Mouse (Mus musculus): Measurements from ENCODE around the gene Cnksr3.

The Cnksr3 gene

DNA sequence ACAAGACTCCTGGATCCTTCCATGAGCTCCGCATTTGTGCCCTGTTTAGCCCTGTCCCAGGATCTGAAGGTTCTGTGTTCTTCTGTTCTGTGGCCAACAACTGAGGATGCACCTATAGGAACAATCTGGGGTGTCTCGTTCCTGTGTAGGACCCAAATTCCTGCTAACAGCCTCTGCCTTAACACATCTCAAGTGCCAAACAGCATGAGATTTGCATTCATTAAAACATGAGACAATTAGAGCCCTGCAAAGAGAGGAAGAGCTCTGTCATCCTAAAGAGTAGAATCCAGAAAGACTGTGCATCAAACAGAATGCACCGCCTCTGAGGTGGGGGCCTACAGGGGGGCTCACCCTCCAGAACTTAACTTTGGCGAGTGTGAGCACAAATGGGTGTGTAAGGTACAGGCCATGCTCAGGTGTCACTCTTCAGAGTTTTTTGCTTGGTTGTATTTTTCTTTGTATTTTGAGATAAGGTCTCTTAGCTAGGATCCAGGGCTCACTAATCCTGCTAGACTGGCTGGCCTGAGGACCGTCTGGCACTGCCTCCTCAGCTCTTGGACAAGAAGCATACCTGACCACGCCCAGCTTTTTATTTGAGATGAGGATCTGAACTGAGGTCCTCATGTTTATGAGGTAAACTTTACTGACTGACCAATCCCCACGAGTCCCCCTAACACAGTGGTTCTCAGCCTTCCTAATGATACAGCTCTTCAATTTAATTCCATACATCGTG lies 15.2 kb downstream of the Cnksr3 start:
- no peak for DNase-seq (ENCODE audit: low read depth in 2 of 2, low spot score in 2 of 2)

DNA sequence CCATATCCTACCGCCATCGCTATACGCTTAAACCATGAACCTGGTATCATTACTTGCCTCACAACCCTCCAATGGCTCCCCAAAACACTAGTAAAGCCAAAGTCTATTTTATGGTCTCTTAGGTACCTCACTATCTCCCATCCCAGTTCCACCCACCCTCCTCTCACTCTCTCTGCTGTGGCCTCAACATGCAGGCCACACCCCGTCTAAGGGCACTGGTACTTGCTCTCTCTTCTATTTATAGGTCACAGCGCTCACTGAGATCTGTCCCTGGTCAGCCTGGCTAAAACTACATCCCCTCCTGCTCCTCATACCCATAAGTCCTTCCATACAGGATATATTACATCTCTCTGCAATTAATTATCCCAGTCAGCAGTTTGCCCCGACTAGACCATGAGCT lies 16.1 kb downstream of the Cnksr3 start:
- DNase-seq (ENCODE audit: low read depth in 2 of 2, low spot score in 2 of 2): no peak

DNA sequence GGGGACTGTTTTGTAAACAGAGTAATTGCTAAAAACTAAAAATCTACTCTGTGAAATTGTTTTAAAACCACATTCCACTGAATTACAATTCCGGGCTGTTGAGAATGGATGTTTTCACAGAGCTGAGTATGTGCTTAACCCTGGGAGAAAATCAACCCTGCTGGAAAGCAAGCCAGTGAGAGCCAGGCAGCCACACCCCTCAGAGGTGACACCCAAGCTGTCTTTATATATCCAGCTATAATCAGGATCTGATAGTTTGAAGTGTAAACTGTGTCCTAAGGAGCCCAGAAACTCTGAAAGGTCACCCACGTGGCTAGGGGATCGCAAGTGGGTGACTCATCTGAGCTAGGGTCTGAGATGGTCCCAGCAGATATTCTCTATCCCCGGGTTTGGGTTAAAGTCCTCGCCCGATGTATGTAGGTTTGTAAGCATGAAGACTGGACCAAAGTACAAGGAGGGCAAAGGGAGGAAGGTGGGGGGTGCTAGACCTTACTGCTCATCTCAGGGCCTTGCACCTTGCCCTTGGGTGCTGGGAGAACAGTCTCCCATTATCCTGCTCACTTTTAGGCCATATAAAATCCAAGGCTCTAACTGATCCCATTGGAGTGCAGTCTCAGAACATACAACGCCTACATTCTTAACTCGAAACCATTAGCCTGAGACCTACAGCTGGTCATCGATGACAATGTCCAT lies 20.2 kb downstream of the Cnksr3 start:
- DNase-seq (ENCODE audit: low read depth in 2 of 2, low spot score in 2 of 2): no peak

DNA sequence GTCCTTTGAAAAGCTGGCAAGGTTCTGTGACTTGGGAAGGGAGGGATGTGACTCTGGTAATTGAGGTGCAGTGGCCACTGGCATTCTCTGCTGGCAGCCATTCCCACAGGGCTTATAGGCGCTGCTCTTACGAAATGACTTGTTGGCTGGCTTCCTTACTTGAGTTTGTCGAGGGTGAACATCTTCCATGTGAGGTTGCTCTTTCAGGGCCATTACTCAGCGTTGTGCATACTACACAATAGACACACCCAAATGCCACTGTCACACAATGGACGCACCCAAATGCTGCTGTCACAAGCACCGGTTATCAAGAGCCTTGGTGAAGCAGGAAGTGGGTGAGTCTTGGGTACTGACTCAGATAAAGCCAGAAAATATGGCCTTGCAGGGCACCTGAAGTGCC lies 22.8 kb downstream of the Cnksr3 start:
- DNase-seq (ENCODE audit: low read depth in 2 of 2, low spot score in 2 of 2): no peak

DNA sequence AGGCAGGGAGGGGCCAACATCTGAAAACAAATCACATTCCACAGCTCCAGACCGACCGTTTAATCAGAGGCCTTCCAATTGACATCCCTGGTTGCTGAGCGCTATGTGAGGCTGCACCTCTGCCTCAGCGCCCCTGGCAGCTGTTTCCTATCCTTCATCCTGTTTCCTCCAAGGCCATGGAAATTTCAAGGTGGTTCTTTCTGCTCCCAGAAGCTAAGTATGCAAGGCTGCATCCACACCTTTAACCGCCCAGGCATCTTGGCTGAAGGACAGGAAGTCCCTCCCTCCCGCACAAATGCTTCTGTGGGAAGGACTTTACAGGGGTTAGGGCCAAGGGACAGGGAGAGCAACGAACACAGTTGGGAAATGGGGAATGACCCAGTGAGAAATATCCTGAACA lies 24.2 kb downstream of the Cnksr3 start:
- DNase-seq (ENCODE audit: low read depth in 2 of 2, low spot score in 2 of 2): no peak

DNA sequence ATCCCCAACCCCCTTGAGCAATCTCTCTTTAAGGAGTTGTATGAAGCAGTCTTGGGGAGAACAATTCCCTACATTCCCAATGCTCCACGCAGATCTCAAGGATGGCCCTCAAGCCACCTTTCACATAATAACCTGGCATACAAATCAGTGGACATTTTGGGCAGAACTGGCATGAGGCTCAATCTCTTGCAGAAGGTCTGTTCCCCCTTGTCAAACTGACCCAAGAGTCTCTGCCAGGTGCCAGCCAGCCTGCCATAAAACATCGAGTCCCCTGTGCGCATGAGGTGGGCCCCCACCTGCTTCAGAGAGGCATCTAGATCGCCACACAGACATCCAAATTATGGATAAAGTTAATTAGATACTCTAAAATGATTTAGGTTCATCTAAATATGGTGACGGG lies 25.0 kb downstream of the Cnksr3 start:
- DNase-seq (ENCODE audit: low read depth in 2 of 2, low spot score in 2 of 2): no peak

DNA sequence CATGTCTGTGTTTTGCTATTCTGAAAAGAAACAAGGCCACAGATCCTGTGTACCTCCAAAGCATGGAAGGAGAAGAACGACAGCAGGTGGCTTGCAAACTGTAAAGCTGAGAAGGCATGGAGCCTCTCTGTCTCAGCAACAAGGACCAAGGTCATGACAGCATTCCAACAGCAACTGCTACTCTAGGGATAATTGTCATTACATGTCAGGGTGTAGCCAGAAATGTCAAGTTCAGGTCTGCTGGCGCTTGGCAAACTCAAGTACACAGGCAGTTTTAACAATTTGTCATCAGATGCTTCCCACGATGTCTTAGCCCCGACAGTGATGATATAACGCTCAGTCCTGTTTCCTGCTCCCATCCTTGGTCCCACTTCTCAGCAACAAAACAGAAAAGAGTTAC lies 26.0 kb downstream of the Cnksr3 start:
- no peak for DNase-seq (ENCODE audit: low read depth in 2 of 2, low spot score in 2 of 2)

DNA sequence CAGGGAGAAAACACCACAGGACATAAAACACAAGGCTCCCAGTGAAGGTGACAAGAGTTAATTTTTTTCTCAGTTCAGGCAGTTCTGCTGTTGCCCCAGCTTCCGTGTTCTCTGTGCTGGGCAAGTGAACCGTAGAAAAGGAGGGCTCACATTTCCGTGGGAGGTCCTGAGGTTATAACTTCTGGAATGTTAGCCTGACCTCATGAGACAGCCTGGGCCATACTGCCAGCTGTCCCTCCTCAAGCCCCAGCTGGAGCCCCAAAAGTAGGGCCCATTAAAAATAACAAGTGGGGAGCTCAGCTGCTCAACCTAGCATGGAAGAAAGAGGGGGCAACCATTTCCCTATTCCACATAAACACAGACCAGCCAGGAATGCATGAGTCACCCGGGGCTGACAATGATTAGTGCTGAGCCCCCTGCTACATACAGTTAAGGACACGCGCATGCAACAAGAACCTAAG lies 28.8 kb downstream of the Cnksr3 start:
- no peak for DNase-seq (ENCODE audit: low read depth in 2 of 2, low spot score in 2 of 2)

DNA sequence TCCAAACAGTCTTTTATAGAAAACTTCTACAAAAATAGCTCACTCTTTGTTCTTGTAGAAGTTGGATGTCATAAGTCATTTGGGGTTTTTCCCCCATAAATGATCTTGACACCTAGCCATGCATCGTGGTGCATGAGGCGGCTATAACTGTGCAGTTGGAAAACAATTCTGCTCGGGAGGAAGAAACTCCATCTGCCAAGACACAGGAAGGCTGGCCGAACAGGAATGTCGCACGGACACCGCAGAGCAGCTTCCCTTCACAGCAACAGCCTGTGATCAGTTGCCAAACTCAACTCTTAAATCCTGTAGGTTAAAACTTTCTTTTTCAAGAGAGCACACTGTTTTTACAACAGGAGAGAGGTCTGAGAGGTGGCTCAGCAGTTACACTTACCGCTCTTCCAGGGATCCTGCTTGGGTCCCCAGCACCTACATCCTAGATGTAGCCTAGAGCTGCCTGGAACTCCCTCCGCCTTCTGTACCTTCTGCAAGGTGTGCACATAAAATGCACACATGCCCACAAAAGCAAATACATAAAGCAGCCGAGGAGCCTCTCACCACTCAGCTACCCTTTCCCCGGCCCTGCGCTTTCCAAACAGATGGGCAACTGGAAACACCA lies 29.4 kb downstream of the Cnksr3 start:
- no peak for DNase-seq (ENCODE audit: low read depth in 2 of 2, low spot score in 2 of 2)

DNA sequence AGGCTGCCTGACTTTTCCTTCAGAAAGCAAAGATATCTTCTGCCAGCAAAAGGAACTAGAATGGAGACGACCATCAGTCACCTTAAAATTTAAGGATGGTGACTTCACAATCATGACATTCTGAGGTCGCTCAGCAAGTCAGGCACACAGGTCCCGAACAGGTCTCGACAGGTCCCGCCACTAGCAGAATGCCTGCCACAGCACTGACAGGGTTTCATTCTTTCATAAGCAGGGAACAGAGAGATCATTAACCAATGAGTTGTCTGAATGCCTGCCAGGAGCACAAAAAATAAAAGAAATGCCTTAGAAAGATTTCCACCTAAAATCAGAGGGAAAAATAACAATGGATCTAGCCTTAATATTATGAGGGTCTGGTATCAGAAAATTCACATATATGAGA lies 31.7 kb downstream of the Cnksr3 start:
- DNase-seq (ENCODE audit: low read depth in 2 of 2, low spot score in 2 of 2): no peak

DNA sequence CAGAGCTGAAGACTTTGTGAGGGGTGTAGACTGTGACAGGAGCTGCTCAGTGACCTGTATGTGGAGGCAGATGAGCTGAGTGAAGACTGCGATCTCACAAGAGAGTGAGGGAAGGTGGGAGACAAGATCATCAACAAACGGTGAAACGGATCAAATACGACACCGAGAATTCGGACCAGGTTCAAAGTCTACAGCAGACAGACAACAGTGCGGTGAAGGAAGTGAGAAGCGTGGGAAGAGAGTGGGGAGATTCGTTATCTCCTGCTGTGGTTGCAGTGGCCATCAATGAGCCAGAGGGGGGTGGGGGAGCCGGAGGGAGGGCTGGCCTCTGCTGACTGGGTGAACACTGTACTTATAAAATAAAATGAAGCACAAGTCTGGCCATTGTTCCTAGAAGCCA lies 33.5 kb downstream of the Cnksr3 start:
- no peak for DNase-seq (ENCODE audit: low read depth in 2 of 2, low spot score in 2 of 2)

DNA sequence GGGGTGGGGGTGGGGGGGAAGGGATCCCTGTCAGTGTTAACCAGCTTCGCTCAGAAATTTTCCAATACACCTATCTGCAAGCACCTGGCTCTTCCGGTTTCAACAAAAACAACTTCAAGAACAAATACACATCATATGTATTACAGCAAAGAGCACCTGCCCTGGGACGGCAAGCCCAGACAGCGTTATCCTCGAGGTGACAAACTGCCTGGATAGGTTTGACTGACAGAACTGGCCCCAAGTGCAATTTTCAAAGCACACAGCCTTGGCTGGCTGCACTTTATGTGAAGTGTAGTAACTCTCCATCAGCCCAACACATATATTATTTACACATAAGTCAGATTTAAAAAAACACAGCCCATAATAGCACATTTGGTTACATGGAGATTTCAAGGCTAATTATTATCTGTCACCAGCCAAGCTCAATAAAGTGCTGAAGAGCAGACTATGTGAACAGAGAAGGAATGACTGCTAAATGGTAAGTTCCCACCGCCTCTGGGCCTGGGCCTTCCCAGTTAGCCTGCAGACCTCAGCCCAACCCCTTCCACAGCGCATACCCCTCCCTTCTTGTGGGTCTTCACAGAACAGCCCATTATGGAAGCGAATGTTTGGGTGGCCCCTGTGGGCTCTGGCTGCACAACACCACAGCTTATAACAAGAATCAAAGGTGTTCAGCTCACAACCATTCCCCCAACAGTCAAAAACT lies 35.7 kb downstream of the Cnksr3 start:
- no peak for DNase-seq (ENCODE audit: low read depth in 2 of 2, low spot score in 2 of 2)

DNA sequence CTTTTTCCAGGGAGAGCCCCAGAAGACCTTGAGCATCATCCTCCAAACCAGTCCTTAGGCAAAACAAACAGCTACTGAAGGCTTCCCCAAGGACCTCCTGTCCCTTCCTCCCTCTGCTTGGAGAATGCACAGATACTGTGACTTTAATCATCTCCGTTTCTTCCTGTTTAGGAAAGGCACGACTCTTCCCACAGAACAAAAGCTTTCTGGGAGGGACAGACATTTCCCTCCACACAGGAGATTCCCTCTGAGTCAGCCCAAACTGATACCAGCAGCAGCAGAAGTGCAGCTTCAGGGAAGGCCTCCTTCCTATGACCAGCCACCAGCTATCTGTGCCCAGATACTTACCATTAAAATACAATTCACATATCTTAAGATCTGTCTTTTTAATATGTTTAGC lies 37.6 kb downstream of the Cnksr3 start:
- no peak for DNase-seq (ENCODE audit: low read depth in 2 of 2, low spot score in 2 of 2)

DNA sequence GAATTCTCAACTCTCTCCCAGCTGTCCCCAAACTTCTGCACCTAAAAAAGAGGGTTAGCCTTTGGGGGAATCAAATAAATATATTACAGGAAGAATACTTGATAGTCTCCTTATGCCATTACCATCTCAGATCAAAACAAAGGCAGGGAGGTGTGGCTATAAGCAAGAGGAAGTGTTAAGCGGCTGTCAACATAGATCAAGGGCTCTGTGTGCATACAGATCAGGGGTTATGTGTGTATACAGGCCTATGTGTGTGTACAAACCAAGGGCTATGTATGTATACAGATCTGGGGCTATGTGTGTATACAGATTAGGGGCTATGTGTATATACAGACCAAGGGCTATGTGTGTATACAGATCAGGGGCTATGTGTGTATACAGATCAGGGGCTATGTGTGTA lies 38.9 kb downstream of the Cnksr3 start:
- no peak for DNase-seq (ENCODE audit: low read depth in 2 of 2, low spot score in 2 of 2)

DNA sequence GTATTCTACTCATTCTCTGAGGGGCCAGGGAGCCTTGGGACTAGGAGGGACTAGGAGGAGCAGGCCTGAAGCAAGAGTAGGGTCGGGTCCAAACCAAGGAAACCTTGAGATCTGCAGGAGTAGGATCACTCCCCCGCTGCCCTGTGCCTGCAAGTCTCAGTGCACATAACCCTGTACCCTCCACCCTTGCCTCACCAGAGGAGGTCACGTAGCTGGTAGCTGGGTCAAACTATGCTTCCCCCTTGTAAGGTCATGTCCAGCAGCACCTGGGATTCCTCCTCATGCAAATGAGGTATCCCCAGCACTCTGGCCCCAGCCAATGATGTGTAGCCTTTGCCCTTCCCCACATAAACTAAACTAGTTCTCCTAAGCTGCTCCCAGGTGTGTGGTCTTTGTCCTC lies 41.6 kb downstream of the Cnksr3 start:
- no peak for DNase-seq (ENCODE audit: low read depth in 2 of 2, low spot score in 2 of 2)

DNA sequence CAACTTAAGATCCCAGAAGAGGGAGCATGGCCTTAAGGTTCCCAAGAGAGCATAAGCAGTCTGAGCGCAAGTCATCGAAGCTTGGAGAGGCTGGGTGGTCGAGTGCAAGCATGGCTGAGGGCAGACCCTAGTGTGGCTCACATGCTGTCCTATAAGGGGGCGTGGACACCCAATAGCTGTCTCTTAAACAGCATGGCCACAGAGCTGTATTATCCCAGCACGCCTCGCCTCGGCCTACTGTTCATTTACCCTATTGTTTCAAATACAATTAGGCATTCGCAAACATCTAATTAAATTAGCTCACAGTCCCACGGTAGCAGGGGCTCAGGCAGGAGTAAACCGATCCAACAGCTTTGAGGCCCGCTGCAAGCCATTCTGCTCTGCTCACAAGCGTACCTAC lies 49.0 kb downstream of the Cnksr3 start:
- no peak for DNase-seq (ENCODE audit: low read depth in 2 of 2, low spot score in 2 of 2)

DNA sequence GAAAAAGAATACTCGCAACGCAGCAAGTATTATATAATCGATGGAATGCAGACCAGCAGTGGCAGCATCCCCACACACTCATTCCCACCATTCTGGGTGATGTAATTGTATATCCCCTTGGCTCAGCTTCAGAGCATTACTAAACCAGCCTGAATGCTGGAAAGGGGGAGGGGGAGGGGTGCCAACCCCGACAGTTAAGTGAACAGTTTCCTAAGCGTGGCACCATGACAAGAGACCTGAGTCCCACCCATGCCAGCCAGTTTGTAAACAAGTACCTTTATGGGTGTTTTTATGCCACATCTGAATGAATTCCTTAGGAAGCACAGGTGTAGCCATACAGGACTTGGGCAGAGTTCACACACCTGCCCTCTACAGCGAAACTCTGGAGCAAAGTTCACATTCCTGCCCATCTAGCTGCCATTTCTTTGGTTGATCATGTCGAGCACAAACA lies 53.0 kb downstream of the Cnksr3 start:
- no peak for DNase-seq (ENCODE audit: low read depth in 2 of 2, low spot score in 2 of 2)

DNA sequence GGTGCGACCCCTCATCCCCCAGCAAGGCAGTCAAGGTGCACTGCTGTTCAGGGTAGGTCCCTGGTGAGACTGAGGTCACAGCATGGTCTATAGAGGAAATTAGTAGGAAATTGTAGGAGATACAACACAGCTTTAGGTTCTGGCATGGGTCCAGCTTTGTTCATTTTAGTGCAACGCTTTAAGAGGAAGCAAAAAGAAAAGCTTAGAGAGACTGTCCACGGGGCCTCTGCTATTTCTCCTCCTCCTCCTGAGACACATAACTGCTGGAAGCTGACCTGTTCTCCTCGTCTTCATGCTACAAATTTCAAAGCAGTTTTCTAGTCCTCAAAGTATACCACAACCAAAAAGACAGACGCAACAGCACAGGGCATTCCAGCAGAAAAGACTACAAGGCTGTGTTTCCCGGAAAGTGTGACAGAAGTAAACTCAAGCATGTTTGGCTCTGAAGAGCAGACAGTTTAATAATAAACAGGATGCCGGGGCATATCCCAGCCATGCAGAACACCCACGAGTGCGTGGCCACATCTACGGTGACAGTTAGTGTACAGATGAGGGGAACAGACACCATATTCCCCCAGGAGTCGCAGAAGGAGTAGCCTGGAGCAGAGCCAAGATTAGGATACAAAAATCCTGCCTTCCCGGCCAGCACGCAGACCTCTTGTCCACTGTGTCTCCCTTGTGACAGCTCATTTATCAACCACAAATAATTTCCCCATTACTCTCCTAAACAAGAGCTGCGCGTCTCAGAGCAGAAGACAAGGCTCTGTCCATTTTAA lies 53.6 kb downstream of the Cnksr3 start:
- no peak for DNase-seq (ENCODE audit: low read depth in 2 of 2, low spot score in 2 of 2)

DNA sequence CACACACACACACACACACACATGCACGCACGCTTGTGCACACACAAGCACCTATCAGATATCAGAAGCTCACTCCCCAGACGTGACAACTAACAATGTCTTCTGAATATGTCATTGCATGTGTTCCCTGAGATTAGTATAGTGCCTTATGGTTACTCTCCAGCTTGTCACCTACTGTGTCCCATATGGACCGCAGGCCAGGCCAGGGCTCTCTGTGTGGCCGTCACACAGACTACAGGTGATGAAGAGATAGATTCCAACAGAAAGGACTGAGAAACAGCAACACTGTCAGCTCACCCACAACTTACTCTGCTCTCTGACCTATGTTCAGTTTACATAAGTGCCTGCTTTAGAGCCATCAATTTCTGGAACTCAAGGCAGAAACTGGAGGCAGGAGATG lies 57.2 kb downstream of the Cnksr3 start:
- DNase-seq (ENCODE audit: low read depth in 2 of 2, low spot score in 2 of 2): no peak

DNA sequence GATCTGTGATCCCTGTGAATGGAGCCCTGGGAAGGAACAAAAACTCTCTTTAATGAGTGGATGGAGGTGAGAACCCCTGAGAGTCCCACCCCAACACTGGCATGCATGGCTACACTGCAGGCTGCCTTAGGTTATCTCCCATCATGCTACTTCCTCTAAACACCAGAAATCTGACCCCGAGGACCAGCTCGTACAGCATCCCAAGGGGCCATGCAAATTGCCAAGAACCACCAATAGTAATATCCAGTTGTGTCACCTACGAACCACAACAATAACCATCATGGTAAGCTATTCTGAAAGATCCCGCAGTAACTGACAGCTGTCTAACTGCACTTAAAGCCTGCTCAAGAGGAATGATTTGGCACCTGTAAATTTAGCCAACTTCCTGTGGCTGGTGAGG lies 59.1 kb downstream of the Cnksr3 start:
- DNase-seq (ENCODE audit: low read depth in 2 of 2, low spot score in 2 of 2): no peak
